Mouse (Mus musculus) frontal cortex, adult 2 months (tissue): ENCODE measurements at regions not wholly inside any gene's neighbourhood (a gene's known extent, or its start where the extent isn't known, plus 50 kb on each side); places are given as distances from the start of the nearest gene placed in this dataset.

Source experiments
- DNase-seq, 2 experiments: peaks; one replicate each; pipeline ENCODE4 v3.0.0; 2022; ENCODE audit warnings: low spot score in 1 of 2; ENCODE audit errors: extremely low spot score in 1 of 2

DNA sequence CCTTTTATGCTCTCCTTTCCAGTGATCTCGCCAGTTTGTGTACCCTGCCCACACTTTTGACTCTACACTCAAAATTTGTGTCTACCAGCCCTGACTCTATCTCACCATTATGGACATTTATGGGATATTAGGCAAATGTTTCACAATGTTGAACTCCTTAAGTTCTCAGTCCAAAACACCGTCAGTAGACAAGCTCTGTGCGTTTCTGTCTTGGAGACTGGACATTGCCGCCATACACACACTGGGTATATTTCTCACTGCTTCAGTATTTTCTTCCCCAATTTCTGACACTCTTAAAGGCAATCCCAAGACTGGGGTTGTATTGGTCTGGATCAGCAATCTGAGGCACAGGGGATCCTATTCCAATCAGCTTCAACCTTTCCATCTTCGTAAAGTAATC, 75.6 kb downstream of the Oxgr1 start:
- no peak for DNase-seq

DNA sequence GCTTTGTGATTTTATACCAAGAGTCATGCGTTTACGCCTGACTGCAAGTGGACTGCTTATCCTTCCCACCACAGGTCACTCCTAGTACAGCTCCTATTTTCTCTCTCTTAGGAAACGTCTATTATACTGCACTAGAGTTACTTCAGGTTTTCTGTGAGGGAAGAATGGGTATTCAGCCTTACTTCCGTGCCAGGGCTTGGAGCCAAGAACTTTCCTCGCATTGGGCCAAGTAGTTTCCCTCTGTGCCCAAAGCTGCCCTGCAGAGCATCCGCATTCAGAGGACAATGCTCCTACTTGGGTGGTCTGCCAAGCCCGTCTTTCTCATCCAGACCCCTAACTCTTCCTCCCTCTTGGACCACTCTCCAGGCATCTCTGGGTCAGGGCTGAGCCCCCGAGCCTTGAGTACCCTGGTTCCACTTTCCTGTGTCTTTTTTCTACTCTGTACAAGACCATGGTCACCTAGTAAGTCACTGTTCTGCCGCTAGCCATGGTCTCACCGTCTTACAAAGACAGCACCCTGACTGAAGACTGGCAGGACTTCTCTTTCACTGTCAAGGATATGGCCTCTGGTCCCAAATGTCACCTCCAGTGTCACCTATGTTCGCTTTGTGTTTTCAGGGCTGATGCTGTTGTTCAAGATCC, 76.3 kb downstream of the Oxgr1 start:
- DNase-seq: peak in 1 of 2 experiments; percentile 56

DNA sequence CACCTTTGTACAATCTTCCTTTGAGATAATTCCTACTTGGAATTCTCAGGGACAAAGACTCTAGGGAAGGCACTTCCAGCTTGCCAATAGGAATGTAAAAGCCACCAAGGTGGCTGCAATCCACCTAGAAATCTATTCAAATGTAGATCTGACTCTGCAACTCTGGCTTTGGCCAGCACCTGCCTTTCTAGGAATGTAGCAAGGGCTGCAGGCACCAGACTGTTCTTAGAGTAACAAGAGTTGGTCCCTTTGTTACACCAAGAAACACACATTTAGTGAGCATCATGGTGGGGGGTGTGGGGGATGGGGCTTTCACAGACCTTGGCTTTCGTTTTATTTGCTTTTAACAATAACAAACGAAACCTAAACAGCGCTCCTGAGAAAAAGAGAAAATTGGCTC, 78.5 kb downstream of the Oxgr1 start:
- DNase-seq: no peak

DNA sequence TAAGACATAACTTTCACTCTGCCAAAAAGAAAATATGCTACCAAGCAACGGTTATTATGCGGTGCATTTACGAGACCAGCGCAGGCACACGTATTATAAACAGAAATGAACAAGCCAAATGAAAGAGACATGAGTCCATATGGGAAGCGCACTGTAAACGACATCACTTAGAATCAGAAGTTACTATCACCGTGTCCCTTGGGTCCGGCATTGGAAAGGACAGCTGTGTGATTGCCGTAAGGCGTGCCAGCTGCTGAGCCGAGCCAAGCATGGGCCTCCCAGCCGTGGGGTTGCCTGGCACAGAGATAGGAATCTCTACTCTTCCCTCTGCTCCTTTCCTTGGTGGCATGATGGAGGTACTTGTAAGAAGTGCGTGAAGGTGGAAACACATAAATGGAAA, 88.4 kb downstream of the Oxgr1 start:
- DNase-seq: no peak

DNA sequence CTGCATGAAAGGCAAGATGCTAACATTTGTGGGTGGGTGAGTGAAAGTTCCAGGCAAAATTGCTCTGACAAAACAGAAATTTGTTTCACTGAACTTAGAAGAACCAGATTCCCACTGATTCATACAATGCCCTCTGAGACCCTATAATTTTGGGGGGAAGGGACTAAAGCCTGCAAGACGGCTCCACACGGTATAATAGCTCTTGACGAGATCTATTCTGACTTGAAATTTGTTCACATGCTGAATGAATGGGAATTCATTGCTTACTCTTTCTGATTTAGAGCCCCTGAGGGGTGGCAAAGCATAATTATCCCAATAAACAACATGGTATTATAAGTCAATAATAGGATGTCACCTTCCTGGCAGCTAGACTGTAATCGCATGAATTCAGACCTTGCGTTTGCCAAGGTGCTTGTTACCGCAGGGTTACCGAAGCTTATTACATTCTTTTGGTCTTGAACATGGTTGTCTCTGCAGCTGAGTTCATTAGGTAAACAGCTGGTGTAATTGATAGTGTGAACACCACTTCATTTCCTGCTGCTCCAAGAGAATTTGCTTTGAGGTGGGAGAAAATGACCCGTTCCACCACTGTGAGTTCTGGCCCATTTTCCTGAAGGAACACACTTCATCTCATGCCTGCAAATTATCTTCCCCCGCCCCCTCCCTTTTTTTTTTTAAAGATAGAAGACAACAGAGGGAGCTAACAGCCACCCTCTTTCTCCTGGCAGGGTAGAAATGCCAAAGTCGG, 89.2 kb downstream of the Oxgr1 start:
- DNase-seq: no peak
